Mouse (Mus musculus) adrenal gland, postnatal 36 days (tissue): ENCODE data around the gene Rab24. TPM values are rescaled to one million over a fixed set of nuclear protein-coding genes. Genes with fewer than 3 reads are reported as not detected.
A peak's percentile ranks its signal among the peaks of the same experiment; 100 is the strongest.

Experiments used
- DNase-seq, 2 experiments: peaks; one replicate each; pipeline ENCODE4 v3.0.0; 2021; ENCODE audit warnings: mixed read lengths in 1 of 2
- long read RNA-seq, 2 experiments: library from polyadenylated mRNA; stranded (forward); transcript quantifications; one replicate each; pipeline ENCODE4 v2.0.0; 2021; ENCODE audit warnings: borderline sequencing depth in 2 of 2
- total RNA-seq, 2 experiments: library from RNA; stranded (reverse); gene quantifications; 2 replicates each; pipeline ENCODE4 v1.2.3; 2021

Gene Rab24
- total RNA-seq: 10 to 100 TPM; 56.9 to 63.8 TPM
- long read RNA-seq, experiment 1, transcript Rab24-201 (8 exons, 1,168 nt): major isoform, 66 of 130 reads
- long read RNA-seq, experiment 1, partial matches to known transcripts: 5 of 130 reads
- long read RNA-seq, experiment 1, other reads (novel, unspliced or antisense): 58 of 130 reads
- long read RNA-seq, experiment 2, transcript Rab24-201 (8 exons, 1,168 nt): major isoform, 32 of 57 reads
- long read RNA-seq, experiment 2, partial matches to known transcripts: 6 of 57 reads
- long read RNA-seq, experiment 2, other reads (novel, unspliced or antisense): 19 of 57 reads

GRCm38 (mm10) chr13:55321434-55322129, at the start of gene Rab24:
Gene Rab24, minus strand, starts transcription at chr13:55321946.
- DNase-seq: peak; percentile 90 to 93

- no peak for DNase-seq
These were observed 49.4 kb upstream of the Rab24 start for GRCm38 (mm10) chr13:55371007-55371681.

- DNase-seq: peak in 1 of 2 experiments; percentile 30
These were observed 48.5 kb upstream of the Rab24 start for GRCm38 (mm10) chr13:55370234-55370633.

GRCm38 (mm10) chr13:55369531-55370114, 47.9 kb upstream of the Rab24 start, which contains the start of gene Rgs14:
Gene Rgs14, plus strand, starts transcription at chr13:55369732.
- peak in 1 of 2 experiments; percentile 20 for DNase-seq

- no peak for DNase-seq
These were observed 46.7 kb upstream of the Rab24 start for GRCm38 (mm10) chr13:55368401-55368800.

- peak; percentile 96 to 97 for DNase-seq
These were observed 40.8 kb upstream of the Rab24 start, which contains the start of gene Lman2 for GRCm38 (mm10) chr13:55362453-55363060. Gene Lman2, minus strand, starts transcription at chr13:55362783.

GRCm38 (mm10) chr13:55361974-55362452, 40.3 kb upstream of the Rab24 start:
- DNase-seq: peak in 1 of 2 experiments; percentile 19

- DNase-seq: no peak
These were observed 39.4 kb upstream of the Rab24 start for GRCm38 (mm10) chr13:55361145-55361544.

- no peak for DNase-seq
These were observed 25.0 kb upstream of the Rab24 start for GRCm38 (mm10) chr13:55346745-55347144.

GRCm38 (mm10) chr13:55344286-55344685, 22.5 kb upstream of the Rab24 start:
- no peak for DNase-seq

GRCm38 (mm10) chr13:55342469-55342868, 20.7 kb upstream of the Rab24 start:
- DNase-seq: no peak

- DNase-seq: no peak
These were observed 17.5 kb upstream of the Rab24 start for GRCm38 (mm10) chr13:55339259-55339658.

GRCm38 (mm10) chr13:55338131-55339054, 16.6 kb upstream of the Rab24 start:
- DNase-seq: no peak

- DNase-seq: no peak
These were observed 15.7 kb upstream of the Rab24 start for GRCm38 (mm10) chr13:55337341-55337975.

GRCm38 (mm10) chr13:55335701-55336100, 14.0 kb upstream of the Rab24 start:
- DNase-seq: no peak

- DNase-seq: no peak
These were observed 10.6 kb upstream of the Rab24 start for GRCm38 (mm10) chr13:55332331-55332730.

- no peak for DNase-seq
These were observed 9.0 kb upstream of the Rab24 start for GRCm38 (mm10) chr13:55330567-55331400.

GRCm38 (mm10) chr13:55329683-55330566, 8.2 kb upstream of the Rab24 start, which contains the start of gene Mxd3:
Gene Mxd3, minus strand, starts transcription at chr13:55329823.
- peak; percentile 84 to 90 for DNase-seq
